9 mouse cellular contexts compared by ENCODE assay signal in the genomic region with DNA sequence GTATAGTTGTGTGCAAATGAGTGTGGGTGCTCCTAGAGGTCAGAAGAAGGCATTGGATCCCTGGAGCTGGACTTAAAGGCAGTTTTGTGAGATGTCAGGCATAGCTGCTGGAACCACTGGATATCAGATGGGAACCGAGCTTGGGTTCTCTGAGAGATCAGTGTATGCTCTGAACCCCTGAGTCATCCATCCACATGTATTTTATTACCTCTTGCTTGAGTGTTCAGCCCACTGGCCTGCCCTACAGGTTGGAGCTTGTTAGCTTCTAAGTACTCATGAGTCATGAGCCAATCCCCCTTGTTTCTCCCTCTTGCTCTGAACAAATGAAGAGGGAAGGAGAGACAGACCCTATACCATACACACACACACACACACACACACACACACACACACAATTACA.
"Had no signal": no experiment of that assay in that cellular context is flagged by ENCODE, and none has a peak within 500 bp of the region (broad histone marks: within the 10 kb centered on the region; RNA-seq: fewer than 3 reads in every experiment).

No protein-coding gene starts in this region.

- DNase-seq: liver, embryonic 13.5 days; liver, postnatal 0 days; lung, adult 2 months; lung, postnatal 14 days; lung, postnatal 36 days; right cerebral cortex, postnatal 14 days; thymus, adult 2 months; thymus, postnatal 14 days; thymus, postnatal 36 days had no signal
